Mouse (Mus musculus) brain, embryonic 18.5 days (tissue): ENCODE measurements around the gene Hapln4.
A peak's percentile ranks its signal among the peaks of the same experiment; 100 is the strongest.

Experiments used
- DNase-seq: peaks from one replicate; pipeline ENCODE4 v3.0.0-alpha.2; 2012; ENCODE audit warnings: low read depth, low spot score

Hapln4 gene

GRCm38 (mm10) chr8:70139026-70139857, 56.0 kb downstream of the Hapln4 start, which contains the start of the genes Rfxank, Borcs8 and Mef2b:
TSS of gene Rfxank (minus strand) at chr8:70139154.
TSS of gene Borcs8 (plus strand) at chr8:70139499.
TSS of gene Mef2b (plus strand) at chr8:70139711.
- peak; percentile 99 for DNase-seq

GRCm38 (mm10) chr8:70139981-70140380, 56.7 kb downstream of the Hapln4 start:
- DNase-seq = no peak
